Mouse (Mus musculus) forebrain, embryonic 11.5 days (tissue): ENCODE measurements at regions not wholly inside any gene's neighbourhood (a gene's known extent, or its start where the extent isn't known, plus 50 kb on each side); places are given as distances from the start of the nearest gene placed in this dataset.

Source experiments
- ATAC-seq: fragments of 200-750 bp; cut with Nextera tagmentation; replicated peaks from 2 replicates; pipeline ENCODE4 v1.8.0; 2017; ENCODE audit warnings: moderate TSS enrichment; ENCODE audit not compliant: low FRiP score
- DNase-seq: peaks from one replicate; pipeline ENCODE4 v3.0.0-alpha.2; 2017; ENCODE audit warnings: low spot score
- H3K27ac ChIP-seq: fragments of 300-500 bp; sonication (generic); 2 replicates; pipeline ENCODE4 v1.5.1; 2014; ENCODE audit warnings: low read depth, low read length
- H3K27me3 ChIP-seq: fragments of 300-500 bp; sonication (generic); 2 replicates; pipeline ENCODE4 v1.6.1; 2014; ENCODE audit warnings: mild to moderate bottlenecking, low read length, mixed read lengths; ENCODE audit not compliant: control insufficient read depth, insufficient read depth
- H3K36me3 ChIP-seq: fragments of 300-500 bp; sonication (generic); 2 replicates; pipeline ENCODE4 v1.6.1; 2014; ENCODE audit warnings: mild to moderate bottlenecking, low read length, moderate library complexity, mixed read lengths; ENCODE audit not compliant: control insufficient read depth, insufficient read depth
- H3K4me1 ChIP-seq: fragments of 300-500 bp; sonication (generic); replicated peaks from 2 replicates; pipeline ENCODE4 v1.6.1; 2014; ENCODE audit warnings: low read length, mixed read lengths; ENCODE audit not compliant: control insufficient read depth, insufficient read depth
- H3K4me2 ChIP-seq: fragments of 300-500 bp; sonication (generic); 2 replicates; pipeline ENCODE4 v1.6.1; 2014; ENCODE audit warnings: low read depth, mild to moderate bottlenecking, low read length, moderate library complexity, mixed read lengths; ENCODE audit not compliant: severe bottlenecking
- H3K4me3 ChIP-seq: fragments of 300-500 bp; sonication (generic); 2 replicates; pipeline ENCODE4 v1.5.1; 2014; ENCODE audit warnings: low read depth, low read length
- H3K9ac ChIP-seq: fragments of 300-500 bp; sonication (generic); 2 replicates; pipeline ENCODE4 v1.6.1; 2014; ENCODE audit warnings: low read length
- H3K9me3 ChIP-seq: fragments of 300-500 bp; sonication (generic); 2 replicates; pipeline ENCODE4 v1.6.1; 2016; ENCODE audit warnings: low read length, mixed read lengths; ENCODE audit not compliant: control insufficient read depth
- WGBS: fragments of 180-500 bp; shearing (Covaris S2); extraction: QIAGEN DNeasy Blood & Tissue Kit; methylation state at CpG from one replicate; pipeline ENCODE4 v1.1.7; 2014; 5-methylcytosine and 5-hydroxymethylcytosine counted together

GRCm38 (mm10) chr4:80691774-80692485 is 142.0 kb upstream of the Tyrp1 start:
- Histone ChIP-seq H3K4me2 (no peak overlapping the region), H3K27me3 (no peaks in the 10 kb centered on the region), H3K36me3 (no peaks in the 10 kb centered on the region), H3K27ac (no peak overlapping the region), H3K9ac (no peak overlapping the region), H3K4me3 (no peak overlapping the region), H3K9me3 (no peaks in the 10 kb centered on the region), H3K4me1 (no peaks in the 10 kb centered on the region)
- WGBS, result 85% methylated on average over 3 of the region's 3 CpGs
- no peak for ATAC-seq
- no peak for DNase-seq

- 79% methylated on average over 2 of the region's 2 CpGs for WGBS
- ATAC-seq, result no peak
Observed at GRCm38 (mm10) chr4:80712698-80713097, 121.2 kb upstream of the Tyrp1 start.

GRCm38 (mm10) chr4:80744975-80745734 is 88.8 kb upstream of the Tyrp1 start:
- Histone ChIP-seq H3K36me3 (no peaks in the 10 kb centered on the region), H3K9me3 (no peaks in the 10 kb centered on the region), H3K27ac (no peak overlapping the region), H3K9ac (no peak overlapping the region), H3K4me1 (0 out of 2 replicates have a peak, but pooled peaks cover 2% of the 10 kb centered on the region), H3K4me2 (no peak overlapping the region), H3K4me3 (no peak overlapping the region), H3K27me3 (no peaks in the 10 kb centered on the region)
- no peak for DNase-seq
- WGBS, result 4% methylated on average over 1 of the region's 1 CpGs
- peak; percentile 80 for ATAC-seq

More at GRCm38 (mm10) chr4:80712698-80713097, 121.2 kb upstream of the Tyrp1 start:
- H3K9ac ChIP-seq, result no peak overlapping the region
- no peak overlapping the region for H3K4me2 ChIP-seq
- H3K4me3 ChIP-seq, result no peak overlapping the region
- H3K4me1 ChIP-seq, result no peaks in the 10 kb centered on the region
- H3K9me3 ChIP-seq, result no peaks in the 10 kb centered on the region
- H3K27ac ChIP-seq, result no peak overlapping the region
- DNase-seq, result no peak
- no peaks in the 10 kb centered on the region for H3K27me3 ChIP-seq
- H3K36me3 ChIP-seq, result no peaks in the 10 kb centered on the region

GRCm38 (mm10) chr4:80752259-80752658 is 81.7 kb upstream of the Tyrp1 start:
- no peaks in the 10 kb centered on the region for H3K9me3 ChIP-seq
- no peaks in the 10 kb centered on the region for H3K4me1 ChIP-seq
- no peaks in the 10 kb centered on the region for H3K36me3 ChIP-seq
- no peak overlapping the region for H3K4me2 ChIP-seq
- no peak for DNase-seq
- no peak overlapping the region for H3K27ac ChIP-seq
- no peak overlapping the region for H3K4me3 ChIP-seq
- no peak for ATAC-seq
- WGBS, result 74% methylated on average over 6 of the region's 6 CpGs
- H3K9ac ChIP-seq, result no peak overlapping the region
- H3K27me3 ChIP-seq, result no peaks in the 10 kb centered on the region

GRCm38 (mm10) chr4:80756114-80756513 is 77.8 kb upstream of the Tyrp1 start:
- no peak for ATAC-seq
- WGBS, result 88% methylated on average over 2 of the region's 2 CpGs
- H3K27ac ChIP-seq, result no peak overlapping the region

GRCm38 (mm10) chr4:80764024-80764423 is 69.9 kb upstream of the Tyrp1 start:
- H3K9me3 ChIP-seq, result no peaks in the 10 kb centered on the region
- no peak overlapping the region for H3K9ac ChIP-seq
- DNase-seq, result no peak
- no peak overlapping the region for H3K27ac ChIP-seq
- H3K36me3 ChIP-seq, result no peaks in the 10 kb centered on the region
- 89% methylated on average over 3 of the region's 3 CpGs for WGBS
- no peak overlapping the region for H3K4me2 ChIP-seq
- H3K4me1 ChIP-seq, result no peaks in the 10 kb centered on the region
- no peak for ATAC-seq
- H3K4me3 ChIP-seq, result no peak overlapping the region
- no peaks in the 10 kb centered on the region for H3K27me3 ChIP-seq

More at GRCm38 (mm10) chr4:80756114-80756513, 77.8 kb upstream of the Tyrp1 start:
- no peak overlapping the region for H3K9ac ChIP-seq
- H3K36me3 ChIP-seq, result no peaks in the 10 kb centered on the region
- H3K9me3 ChIP-seq, result no peaks in the 10 kb centered on the region
- no peaks in the 10 kb centered on the region for H3K27me3 ChIP-seq
- no peak overlapping the region for H3K4me2 ChIP-seq
- H3K4me3 ChIP-seq, result no peak overlapping the region
- H3K4me1 ChIP-seq, result no peaks in the 10 kb centered on the region
- no peak for DNase-seq

GRCm38 (mm10) chr4:80765781-80766180 is 68.1 kb upstream of the Tyrp1 start:
- 41% methylated on average over 4 of the region's 4 CpGs for WGBS
- H3K27ac ChIP-seq, result no peak overlapping the region
- H3K9me3 ChIP-seq, result no peaks in the 10 kb centered on the region
- H3K4me1 ChIP-seq, result no peaks in the 10 kb centered on the region
- ATAC-seq (peak; percentile 81), DNase-seq (peak; percentile 66)
- H3K36me3 ChIP-seq, result no peaks in the 10 kb centered on the region
- no peaks in the 10 kb centered on the region for H3K27me3 ChIP-seq
- H3K4me3 ChIP-seq, result no peak overlapping the region
- no peak overlapping the region for H3K4me2 ChIP-seq
- H3K9ac ChIP-seq, result no peak overlapping the region

GRCm38 (mm10) chr4:80767447-80767846 is 66.5 kb upstream of the Tyrp1 start:
- Histone ChIP-seq H3K4me1 (no peaks in the 10 kb centered on the region), H3K9ac (no peak overlapping the region), H3K4me3 (no peak overlapping the region), H3K4me2 (no peak overlapping the region), H3K9me3 (no peaks in the 10 kb centered on the region), H3K36me3 (no peaks in the 10 kb centered on the region), H3K27ac (no peak overlapping the region), H3K27me3 (no peaks in the 10 kb centered on the region)
- ATAC-seq, result no peak
- 74% methylated on average over 5 of the region's 5 CpGs for WGBS
- no peak for DNase-seq
